Mouse (Mus musculus) monocyte, adult 2 months (primary cell): ENCODE data around the gene Lrrc4c.

Experiments used
- DNase-seq, 2 experiments: peaks; one replicate each; pipeline ENCODE4 v3.0.0; 2022; ENCODE audit warnings: low spot score in 2 of 2, low read depth in 1 of 2

Lrrc4c gene

GRCm38 (mm10) chr2:97581132-97581531 lies 1263.2 kb downstream of the Lrrc4c start:
- no peak for DNase-seq

- no peak for DNase-seq
These were observed 1268.4 kb downstream of the Lrrc4c start for GRCm38 (mm10) chr2:97586322-97586721.

- no peak for DNase-seq
These were observed 1272.6 kb downstream of the Lrrc4c start for GRCm38 (mm10) chr2:97590563-97590962.

GRCm38 (mm10) chr2:97604182-97604581 lies 1286.2 kb downstream of the Lrrc4c start:
- no peak for DNase-seq

GRCm38 (mm10) chr2:97604688-97605215 lies 1286.8 kb downstream of the Lrrc4c start:
- no peak for DNase-seq

- DNase-seq, result no peak
These were observed 1291.5 kb downstream of the Lrrc4c start for GRCm38 (mm10) chr2:97609436-97609835.

GRCm38 (mm10) chr2:97610566-97610965 lies 1292.6 kb downstream of the Lrrc4c start:
- no peak for DNase-seq

GRCm38 (mm10) chr2:97614724-97615123 lies 1296.8 kb downstream of the Lrrc4c start:
- no peak for DNase-seq

- DNase-seq, result no peak
These were observed 1300.6 kb downstream of the Lrrc4c start for GRCm38 (mm10) chr2:97618589-97618988.

GRCm38 (mm10) chr2:97639941-97640340 lies 1322.0 kb downstream of the Lrrc4c start:
- no peak for DNase-seq

GRCm38 (mm10) chr2:97641661-97642060 lies 1323.7 kb downstream of the Lrrc4c start:
- DNase-seq, result no peak

GRCm38 (mm10) chr2:97652711-97653110 lies 1334.7 kb downstream of the Lrrc4c start:
- DNase-seq, result no peak
